Mouse (Mus musculus) common myeloid progenitor, adult 5-6 weeks (primary cell): ENCODE data around the gene Ppm1k. TPM values are rescaled to one million over a fixed set of nuclear protein-coding genes. Genes with fewer than 3 reads are reported as not detected.
"Not testable (repeated sequence)": the region's sequence is repeated elsewhere in the genome, so short reads cannot be mapped to it uniquely, and the experiment has no call there.

Experiments
- ATAC-seq: replicated peaks from 2 replicates; pipeline ENCODE4 v1.8.0; 2016; ENCODE audit warnings: low read depth, mild to moderate bottlenecking, moderate TSS enrichment, inconsistent platforms; ENCODE audit not compliant: poor library complexity, severe bottlenecking
- total RNA-seq: library from RNA; stranded (forward); fragments of 200-1000, 187-1606 nt; gene quantifications from 2 replicates; pipeline ENCODE4 v1.2.3, GENCODE M21; 2017

Ppm1k gene
- total RNA-seq, result 25.0 and 32.1 TPM in 2 replicates

DNA sequence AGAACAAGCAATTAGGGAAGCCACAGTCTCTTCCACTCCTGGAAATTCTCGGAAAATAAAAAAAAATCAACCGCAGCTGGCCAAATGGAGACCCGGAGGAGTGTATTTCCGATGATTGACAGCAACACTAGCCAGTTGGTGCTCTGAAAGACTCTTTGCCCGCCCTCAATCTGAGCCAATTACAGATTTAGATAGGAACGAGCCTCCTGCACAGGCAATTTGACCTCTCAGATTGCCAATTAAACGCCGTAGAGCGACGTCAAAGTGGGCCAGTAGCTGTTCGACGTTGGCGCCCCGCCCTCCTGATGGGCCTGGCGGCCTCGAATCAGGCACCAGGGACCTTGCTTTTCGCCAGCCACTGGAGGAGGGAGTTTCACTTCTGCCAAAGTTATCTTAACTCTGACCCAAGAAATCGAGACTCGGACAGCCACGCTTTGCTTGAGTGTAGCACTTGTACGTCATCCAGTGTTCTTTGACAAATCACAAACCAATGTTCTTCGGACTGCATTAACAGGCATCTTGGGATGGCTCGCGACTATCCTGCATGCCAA lies at the start of gene Ppm1k:
Ppm1k (minus strand) TSS at position 83 of the 551 bp plus-strand sequence.
- peak; percentile 88 for ATAC-seq

DNA sequence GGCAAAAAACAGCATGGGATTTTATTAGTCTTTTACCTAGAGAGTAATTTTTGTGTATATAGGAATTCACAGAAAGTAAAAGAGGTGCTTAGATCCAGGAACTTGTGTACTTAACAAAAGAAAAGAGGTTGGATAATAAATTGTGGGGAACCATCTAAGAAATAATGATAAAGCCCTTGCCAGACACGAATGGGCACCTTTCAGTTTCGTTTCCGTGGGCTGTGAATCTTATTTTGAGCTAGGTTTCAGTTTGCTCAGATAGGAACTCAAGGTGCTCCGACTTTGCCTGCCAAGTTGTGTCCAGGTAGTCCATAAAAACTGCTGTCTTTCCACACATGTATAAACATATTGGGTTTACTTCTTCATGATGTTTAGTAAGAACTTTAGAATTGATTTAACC lies 47.1 kb upstream of the Ppm1k start:
- peak; percentile 37; the same call in 1 of the 2 replicates for ATAC-seq

DNA sequence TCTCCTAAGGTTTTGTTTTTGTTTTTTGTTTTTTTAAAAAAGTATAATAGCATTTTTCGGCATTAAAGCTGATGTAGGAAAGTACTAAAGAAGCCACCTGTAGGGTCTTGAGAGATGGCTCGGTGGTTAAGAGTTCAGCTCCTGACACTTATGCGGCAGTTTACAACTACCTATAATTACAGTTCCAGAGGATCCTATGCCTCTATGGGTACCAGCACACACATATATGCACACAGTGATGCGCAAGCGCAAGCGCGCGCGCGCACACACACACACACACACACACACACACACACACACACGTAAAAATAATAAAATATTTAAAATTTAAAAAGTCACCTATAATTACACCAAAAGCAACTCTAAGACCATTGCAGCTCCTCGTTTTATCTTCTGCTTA lies 46.3 kb upstream of the Ppm1k start:
- 0 out of 2 replicates have a peak, but pooled peaks have one; percentile 15 for ATAC-seq

DNA sequence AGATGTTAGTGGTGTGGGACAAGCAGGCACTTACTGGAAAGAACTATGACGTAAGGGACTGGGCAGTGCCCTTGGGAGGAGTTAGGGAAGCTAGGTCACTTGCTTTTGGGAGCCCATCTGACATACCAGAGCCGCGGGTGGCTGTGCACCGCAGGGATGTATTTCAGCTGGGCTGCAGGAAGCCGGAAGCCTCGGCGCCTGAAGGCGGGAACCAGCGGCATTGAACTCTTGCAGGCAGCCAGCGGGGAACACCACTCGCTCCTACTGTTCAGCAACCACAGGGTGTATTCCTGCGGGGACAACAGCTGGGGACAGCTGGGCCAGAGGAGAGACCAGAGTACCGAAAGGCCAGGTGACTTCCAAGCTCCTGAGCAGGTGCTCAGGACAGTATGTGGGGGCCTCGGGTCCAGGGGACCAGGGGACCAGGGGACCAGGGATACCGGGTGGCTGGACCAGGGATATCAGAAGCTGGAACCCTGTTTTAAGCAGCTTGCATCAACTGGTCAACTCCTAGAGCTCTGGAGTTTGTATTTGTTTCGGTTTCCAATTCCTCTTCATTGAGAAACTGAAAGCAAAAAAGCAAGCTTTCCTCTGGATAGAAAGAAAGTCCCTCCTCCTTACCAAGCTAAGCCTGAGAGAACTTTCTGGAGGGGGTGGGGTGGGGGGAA lies 45.7 kb upstream of the Ppm1k start, which contains the start of gene Herc6:
Herc6 (plus strand) TSS at position 120 of the 668 bp plus-strand sequence.
- peak; percentile 97 for ATAC-seq

DNA sequence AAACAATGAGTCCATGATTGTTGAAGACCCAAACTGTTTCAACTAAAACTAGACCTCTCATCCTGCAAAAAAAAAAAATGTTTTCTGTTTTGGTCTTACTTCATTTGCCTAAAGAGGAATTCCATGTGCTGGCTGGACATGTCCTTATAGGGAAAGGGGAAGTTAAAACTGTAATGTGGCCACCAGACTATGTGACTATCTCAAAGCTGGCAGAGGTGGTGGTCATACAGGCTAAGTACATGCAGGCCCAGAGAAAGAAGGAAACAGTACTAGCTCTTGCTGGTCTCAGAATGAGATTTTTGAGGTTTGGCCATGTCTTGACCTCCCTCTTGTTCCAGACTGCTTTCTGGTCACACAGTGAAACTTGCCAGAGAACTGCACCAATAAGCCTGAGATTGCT lies 36.3 kb upstream of the Ppm1k start:
- peak; percentile 53 for ATAC-seq

DNA sequence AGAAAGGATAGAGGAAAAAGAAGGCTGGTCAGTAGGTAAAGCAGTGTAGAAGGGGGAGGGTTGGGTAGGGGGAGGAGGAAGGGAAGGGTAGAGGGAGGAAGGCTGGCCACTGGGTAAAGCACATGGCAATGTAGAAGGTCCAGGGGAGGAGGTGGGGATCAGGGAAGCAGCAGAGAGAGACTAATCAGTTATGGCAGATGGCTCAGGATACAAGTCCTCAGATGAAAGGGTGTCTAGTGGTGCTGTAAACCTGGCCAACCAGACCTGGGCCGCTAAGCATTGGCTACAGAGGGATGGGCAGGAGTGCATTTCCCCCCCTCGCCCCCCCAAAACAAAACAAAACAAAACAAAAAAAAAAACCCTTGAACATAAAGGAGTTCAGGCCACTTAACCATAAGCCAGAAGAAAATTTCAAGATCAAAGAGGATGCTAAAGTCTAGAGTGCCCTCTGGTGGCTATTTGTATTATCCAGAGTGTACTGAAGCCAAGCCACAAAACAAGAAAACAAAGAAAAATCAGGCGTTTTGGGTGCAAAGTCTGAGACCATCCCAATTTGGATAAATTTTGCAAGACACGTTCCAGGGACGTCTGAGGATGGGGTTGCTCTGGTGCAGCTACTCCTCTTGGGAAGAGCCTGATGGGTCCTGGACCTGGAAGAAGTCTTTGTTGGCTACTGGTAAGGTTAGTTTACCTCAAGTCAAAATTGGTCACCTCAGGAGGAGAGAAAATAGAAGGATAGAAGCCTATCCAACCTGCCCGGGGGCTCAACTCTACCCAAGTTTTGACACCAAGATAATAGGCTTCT lies 35.1 kb upstream of the Ppm1k start:
- peak; percentile 80 for ATAC-seq

DNA sequence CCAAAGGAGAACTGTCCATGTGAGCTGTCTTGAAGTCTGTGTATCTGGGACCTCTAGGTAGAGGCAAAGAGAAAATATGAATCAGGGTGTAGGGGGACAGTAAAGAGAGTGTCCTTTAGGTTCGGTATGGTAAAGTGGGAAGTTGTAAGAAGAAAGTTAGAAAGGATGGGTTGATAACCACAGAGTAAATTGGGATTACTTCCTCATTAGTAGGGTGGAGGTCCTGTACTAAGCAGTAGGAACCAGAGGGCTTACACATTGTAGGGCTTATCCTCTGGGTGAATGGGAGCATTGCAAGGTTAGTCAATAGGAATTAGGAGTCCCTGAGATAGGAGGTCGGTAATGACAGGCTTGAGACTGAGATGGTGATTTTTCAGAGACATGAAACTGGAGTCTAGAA lies 32.4 kb upstream of the Ppm1k start:
- ATAC-seq, result peak; percentile 50

DNA sequence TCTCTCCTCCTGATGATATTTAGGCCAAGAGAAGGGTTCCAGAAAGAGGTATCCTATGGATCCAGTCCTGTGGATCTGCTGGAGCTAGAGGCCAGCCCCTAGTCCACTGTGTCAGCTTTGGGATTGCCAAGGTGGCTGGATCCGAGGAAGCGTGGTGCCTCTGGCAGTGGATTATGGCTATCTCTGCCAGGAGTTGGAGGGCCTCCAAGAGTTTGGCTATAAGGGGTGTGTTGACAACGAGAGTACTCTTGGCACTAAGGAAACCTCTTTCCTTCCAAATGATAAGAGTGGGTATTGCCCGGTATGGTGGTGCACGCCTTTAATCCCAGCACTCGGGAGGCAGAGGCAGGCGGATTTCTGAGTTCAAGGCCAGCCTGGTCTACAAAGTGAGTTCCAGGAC lies 30.2 kb upstream of the Ppm1k start:
- ATAC-seq, result no peak

DNA sequence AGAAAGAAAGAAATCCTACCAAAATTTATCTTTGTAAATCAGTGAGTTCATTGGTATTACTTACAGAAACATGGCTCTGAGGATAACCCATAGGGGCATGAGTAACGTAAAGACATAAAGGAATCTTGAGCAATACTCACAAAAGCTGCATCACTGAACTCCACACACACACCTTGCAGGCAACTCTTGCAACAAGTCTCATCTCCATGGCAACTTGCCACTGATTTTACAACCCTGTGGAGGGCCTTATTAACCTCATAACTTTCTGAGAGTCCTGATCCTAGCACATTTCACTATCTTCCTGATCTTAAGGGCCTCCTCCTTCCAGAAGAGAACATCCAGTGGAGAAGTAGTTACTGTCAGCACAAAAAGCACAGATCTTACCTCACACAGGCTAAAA lies 28.2 kb upstream of the Ppm1k start:
- ATAC-seq, result no peak

DNA sequence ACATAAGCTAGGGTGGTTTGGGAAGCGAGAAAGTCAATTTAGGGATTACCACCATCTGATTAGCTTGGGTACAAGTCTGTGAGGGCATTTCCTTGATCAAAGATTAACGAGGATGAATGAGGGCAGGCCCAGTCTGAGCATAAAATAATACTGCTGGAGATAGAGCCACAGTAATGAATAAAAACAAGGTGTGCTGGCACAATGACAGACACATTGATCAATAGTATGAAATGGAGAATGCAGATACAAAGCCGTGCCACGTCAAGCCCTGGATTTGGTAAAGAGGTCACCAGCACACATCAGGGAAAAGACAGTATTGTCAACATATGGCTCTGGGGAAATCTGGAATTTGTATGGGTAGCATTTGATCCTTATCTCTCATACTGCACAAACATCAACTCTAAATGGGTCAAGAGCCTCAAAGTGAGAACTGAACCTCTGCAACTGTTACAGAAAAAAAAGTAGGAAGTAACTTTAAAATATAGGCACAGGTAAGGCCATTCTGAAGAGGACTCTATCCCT lies 22.6 kb upstream of the Ppm1k start:
- ATAC-seq, result no peak

DNA sequence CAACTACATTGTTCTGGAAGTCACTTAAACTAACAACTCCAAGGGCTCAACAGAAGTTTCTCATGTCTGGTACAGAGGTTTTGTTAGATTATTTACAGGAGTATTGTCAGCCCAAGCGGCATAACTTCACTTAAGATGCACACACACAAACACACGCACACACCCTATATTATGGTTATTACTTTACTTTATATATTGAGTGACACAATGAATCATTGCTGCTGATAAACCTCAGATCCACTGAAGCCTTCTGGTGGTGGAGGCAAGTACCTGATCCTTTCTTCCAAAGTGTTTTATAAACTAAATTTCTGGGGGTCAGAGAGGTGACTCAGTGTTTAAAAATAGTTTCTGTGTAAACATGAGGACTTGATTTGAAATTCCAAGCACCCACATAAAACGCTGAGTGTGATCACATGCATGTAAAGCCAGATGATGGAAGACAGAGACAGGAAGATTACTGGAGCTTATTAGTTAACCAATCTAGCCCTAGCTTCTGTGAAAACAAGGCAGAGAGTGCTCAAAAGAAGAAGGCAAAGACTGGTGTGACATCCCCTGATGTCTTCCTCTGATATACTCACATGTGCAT lies 16.0 kb upstream of the Ppm1k start:
- ATAC-seq, result no peak

DNA sequence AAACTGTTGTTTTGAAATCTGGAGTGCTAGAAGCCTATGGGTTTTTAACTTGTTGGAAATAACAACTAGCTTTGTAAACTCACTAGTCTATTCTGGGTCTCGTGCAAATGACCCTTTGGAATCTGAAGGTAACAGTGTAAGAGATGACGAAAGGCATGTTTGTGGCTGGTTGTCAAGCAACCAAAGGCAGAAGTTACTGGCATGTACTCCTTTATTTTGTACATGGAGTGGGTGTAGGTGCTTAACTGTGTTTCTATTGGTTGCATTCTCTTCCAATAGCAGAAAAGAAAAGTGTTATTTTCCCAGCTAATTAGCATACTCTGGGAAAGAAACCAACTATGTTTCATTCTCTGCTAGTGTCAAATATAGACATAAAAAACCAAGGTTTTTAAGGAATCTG lies 9.6 kb upstream of the Ppm1k start:
- no peak for ATAC-seq

DNA sequence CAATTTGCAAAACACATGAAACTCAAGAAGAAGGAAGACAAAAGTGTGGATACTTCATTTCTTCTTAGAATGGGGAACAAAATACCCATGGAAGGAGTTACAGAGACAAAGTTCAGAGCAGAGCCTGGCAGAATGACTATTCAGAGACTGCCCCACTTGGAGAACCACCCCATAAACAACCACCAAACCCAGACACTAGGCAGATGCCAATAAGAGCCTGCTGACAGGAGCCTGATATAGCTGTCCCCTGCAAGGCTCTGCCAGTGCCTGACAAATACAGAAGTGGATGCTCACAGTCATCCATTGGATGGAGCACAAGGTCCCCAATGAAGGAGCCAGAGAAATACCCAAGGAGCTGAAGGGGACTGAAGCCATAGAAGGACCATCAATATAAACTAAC lies 8.3 kb upstream of the Ppm1k start:
- ATAC-seq, result not testable (repeated sequence)

DNA sequence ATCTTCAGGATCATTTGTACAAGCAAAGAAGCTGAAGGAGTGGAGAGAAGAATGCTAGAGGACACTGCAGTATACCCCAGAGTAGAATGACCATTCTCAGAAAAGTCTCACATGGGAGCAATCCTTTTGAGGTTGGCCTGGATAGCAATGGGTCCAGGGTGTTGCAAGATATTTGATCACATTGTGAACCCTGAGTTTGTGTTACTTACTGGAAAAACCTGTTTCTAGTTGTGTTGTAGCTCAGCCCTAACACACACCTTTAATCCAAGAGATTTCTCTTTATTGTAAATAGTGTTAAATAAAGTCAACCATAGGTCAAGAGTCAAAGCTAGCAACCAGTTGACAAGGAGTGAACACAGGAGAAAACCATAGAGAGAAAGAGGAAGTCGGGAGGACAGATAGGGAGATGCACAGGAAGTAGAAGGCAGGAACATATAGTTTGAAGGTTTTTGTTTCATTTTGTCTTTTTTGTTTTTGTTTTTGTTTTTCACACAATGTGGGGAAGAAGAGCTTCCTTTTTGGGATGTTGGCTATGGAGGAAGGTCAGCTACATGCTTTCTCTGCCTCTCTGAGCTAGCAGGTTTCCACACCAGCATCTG lies 6.6 kb upstream of the Ppm1k start:
- ATAC-seq, result peak; percentile 84

DNA sequence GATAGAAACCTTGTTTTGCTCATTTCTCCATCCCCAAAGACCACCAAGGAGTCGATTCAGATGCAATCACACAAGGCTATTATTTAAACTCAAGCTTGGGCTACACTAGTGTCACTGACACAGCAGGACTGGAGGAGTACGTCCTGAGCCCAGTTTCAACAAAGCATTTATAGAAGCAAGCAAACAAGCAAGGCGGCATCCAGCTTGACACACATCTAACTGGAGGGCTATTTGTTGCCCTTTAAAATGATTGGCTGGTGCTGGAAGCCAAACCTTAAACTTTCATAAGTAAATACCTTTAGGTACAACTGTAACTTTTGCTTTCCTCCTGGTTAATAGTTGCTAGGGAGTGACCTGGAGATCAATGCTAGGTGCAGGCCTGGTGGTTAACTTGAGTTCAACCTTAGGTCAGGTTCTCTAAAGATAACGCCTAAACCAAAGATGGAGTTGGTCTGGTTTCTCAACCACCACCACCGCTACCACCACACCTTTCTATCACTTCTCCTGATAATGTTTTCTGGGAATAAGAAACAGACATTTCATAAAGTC lies 5.8 kb upstream of the Ppm1k start:
- ATAC-seq, result no peak

DNA sequence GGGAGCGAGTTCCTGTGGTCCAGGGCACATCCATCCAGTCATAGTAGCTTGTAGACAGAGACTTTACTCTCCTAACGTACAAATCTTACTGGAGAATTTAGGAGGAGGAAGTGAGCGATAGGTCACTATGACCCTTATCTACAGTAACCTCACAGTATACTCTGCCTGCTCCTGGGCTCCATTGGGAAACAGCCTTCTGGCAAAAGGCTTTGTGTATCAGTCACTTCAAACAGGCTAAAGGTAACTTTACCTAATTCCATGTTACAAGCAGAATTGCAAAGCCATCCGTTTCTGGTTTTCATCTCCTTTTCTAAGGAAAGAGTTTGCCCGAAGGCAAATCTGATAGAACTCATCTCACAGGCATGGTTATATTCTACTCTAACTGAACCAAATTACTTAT lies 2.6 kb upstream of the Ppm1k start:
- ATAC-seq, result no peak

DNA sequence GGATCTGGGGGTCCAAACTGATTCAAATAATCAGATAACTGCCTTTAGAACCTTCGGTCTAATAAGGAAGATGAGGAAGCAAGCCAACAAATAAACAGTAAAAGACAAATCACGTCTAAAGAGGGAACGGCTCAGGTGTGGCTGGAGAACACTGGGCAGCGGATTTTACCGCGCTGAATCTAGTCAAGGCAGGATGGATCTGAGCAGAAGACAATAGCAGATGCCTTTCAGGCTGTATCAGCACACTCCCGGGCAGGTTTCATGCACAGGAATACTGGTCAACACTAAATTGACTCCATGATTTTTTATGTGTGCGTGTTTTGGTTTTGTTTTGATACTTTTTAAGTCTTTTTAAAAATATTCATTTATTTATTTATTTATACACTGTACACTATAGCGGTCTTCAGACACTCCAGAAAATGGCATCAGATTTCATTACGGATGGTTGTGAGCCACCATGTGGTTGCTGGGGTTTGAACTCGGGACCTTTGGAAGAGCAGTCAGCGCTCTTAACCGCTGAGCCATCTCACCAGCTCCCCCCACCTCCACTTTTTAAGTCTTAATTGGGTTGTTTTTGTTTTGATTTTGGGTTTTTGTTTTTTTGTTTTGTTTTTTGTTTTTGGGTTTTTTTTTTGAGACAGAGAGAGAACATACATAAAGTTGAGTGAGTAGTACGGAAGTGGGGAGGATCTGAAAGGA lies 852 bp upstream of the Ppm1k start:
- peak; percentile 9; the same call in 1 of the 2 replicates for ATAC-seq

DNA sequence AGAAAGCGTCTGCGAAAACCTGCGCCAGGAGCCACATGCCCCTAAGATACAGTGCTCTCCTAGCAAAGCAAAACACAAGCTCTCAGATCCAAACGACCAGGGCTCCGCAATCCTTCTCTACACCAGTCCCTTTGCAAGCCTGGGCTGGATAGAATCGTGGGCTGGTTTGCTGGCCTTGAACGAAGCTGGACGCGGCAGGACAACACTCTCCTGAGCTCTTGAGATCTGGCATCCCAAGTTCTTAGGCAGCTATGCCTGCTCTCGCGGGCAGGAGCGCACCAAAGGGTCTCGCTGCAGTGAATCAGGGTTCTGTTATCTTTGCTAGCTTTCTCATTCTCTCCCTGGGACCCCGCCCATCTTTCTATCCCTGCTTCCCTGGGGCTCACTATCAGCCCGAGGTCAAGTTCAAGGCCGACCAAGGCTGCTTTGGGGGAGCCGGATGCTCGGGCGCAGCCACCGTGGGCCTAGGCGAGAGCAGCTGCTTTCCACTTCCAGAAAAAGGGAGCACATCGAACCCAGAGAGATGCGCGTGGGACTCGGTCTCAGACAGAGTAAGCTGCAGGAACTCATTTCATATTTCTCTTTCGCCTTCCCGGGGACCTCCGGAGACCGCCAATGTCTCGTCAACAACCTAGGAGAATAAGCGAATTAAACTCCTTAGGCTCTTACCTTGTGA lies 519 bp downstream of the Ppm1k start:
- ATAC-seq, result peak; percentile 10

DNA sequence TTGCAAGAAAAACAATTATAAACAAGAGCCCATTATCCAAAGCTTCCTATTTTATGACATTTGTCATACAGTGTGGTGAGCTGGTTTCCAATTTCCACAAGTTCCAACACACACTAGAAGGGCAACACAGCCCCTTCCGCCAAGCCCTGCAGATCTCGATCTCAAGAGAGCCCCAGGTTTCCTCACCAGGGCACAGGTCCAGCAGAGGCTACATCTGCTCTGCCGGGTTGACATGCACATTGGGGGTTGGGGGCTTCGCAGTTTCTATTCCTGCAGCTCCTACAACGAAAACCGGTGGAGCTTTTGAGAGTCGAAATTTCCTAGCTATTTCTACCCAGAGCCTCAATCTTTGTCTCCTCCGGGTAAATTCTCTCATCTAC lies 1.0 kb downstream of the Ppm1k start:
- ATAC-seq, result 0 out of 2 replicates have a peak, but pooled peaks have one; percentile 6
